In genomic region chr10:3597760-3598159, GRCm38 (mm10) we compare ENCODE assay signal across 26 mouse cellular contexts. TPM values are rescaled to one million over a fixed set of nuclear protein-coding genes. Genes with fewer than 3 reads are reported as not detected.
A peak's percentile ranks its signal among the peaks of the same experiment; 100 is the strongest.
DNase-seq lines count a peak whose midpoint lies in the region; ATAC-seq and TF ChIP-seq lines count a peak whose summit lies in the region.
"Had no signal": no experiment of that assay in that cellular context is flagged by ENCODE, and none has a peak within 500 bp of the region (broad histone marks: within the 10 kb centered on the region; RNA-seq: fewer than 3 reads in every experiment).

No protein-coding gene starts in this region.

- no peak for TF ChIP-seq POLR2A in heart, adult 2 months (IDR thresholded peaks at IDR 0.05; ENCODE audit: insufficient read depth, low read depth, low read length)

- no peak overlapping the region for H3K4me2 ChIP-seq in embryonic facial prominence, embryonic 14.5 days (ENCODE audit: low read depth, low read length)
- H3K4me2 ChIP-seq: embryonic facial prominence, embryonic 13.5 days; forebrain, embryonic 13.5 days; forebrain, embryonic 15.5 days had no signal

- 84% methylated on average over 3 of the region's 3 CpGs for WGBS in embryonic facial prominence, embryonic 14.5 days
- 91% methylated on average over 3 of the region's 3 CpGs for WGBS in embryonic facial prominence, embryonic 10.5 days
- WGBS in heart, adult 2 months, result 68% methylated on average over 3 of the region's 3 CpGs

- no peak for ATAC-seq in embryonic facial prominence, embryonic 14.5 days (ENCODE audit: low read depth)
- ATAC-seq: activated CD4-positive, CD25-positive, alpha-beta regulatory T cell, adult 4 months; CD4-positive, CD25-positive, alpha-beta regulatory T cell, adult 4 months; forebrain, embryonic 13.5 days; forebrain, embryonic 15.5 days; forebrain, postnatal 0 days; Patski had no signal

- TF ChIP-seq EP300 in heart, adult 2 months (IDR thresholded peaks at IDR 0.05; ENCODE audit: insufficient read depth, low read depth, low read length), result no peak

- no peak overlapping the region for H3K9ac ChIP-seq in embryonic facial prominence, embryonic 14.5 days (ENCODE audit: low read depth, low read length)
- no peak overlapping the region for H3K9ac ChIP-seq in heart, adult 2 months (ENCODE audit: low read depth, low read length)
- H3K9ac ChIP-seq: embryonic facial prominence, embryonic 13.5 days; forebrain, embryonic 13.5 days; forebrain, embryonic 15.5 days; forebrain, postnatal 0 days had no signal

- H3K36me3 ChIP-seq in embryonic facial prominence, embryonic 14.5 days (ENCODE audit: control insufficient read depth, insufficient read depth, low read length), result no peaks in the 10 kb centered on the region
- H3K36me3 ChIP-seq in embryonic facial prominence, embryonic 10.5 days (replicated peaks), result no peaks in the 10 kb centered on the region
- no peaks in the 10 kb centered on the region for H3K36me3 ChIP-seq in heart, adult 2 months (ENCODE audit: control insufficient read depth, insufficient read depth, low read length)
- H3K36me3 ChIP-seq: embryonic facial prominence, embryonic 13.5 days; forebrain, embryonic 15.5 days; G1E had no signal

- DNase-seq in embryonic facial prominence, embryonic 14.5 days (ENCODE audit: low spot score), result peak; percentile 14
- no peak for DNase-seq in embryonic facial prominence, embryonic 10.5 days (ENCODE audit: low spot score)
- DNase-seq in heart, adult 9 months (ENCODE audit: low spot score in 2 of 2), result peak; percentile 24 to 25
- no peak for DNase-seq in heart, postnatal 36 days
- DNase-seq in heart, postnatal 4 days, result peak; percentile 17
- DNase-seq in heart, adult 2 months, result no peak
- DNase-seq: adrenal gland, adult 8-10 months; adrenal gland, postnatal 14 days; adrenal gland, postnatal 36 days; B cell, adult 2 months; cerebellum, adult 11-12 months; cerebellum, adult 2 months; cerebellum, adult 9-10 months; cerebellum, postnatal 10 days; cerebellum, postnatal 25 days; forebrain, postnatal 0 days had no signal

- H3K27me3 ChIP-seq in embryonic facial prominence, embryonic 14.5 days (replicated peaks; ENCODE audit: control insufficient read depth, insufficient read depth, low read length), result no peaks in the 10 kb centered on the region
- no peaks in the 10 kb centered on the region for H3K27me3 ChIP-seq in embryonic facial prominence, embryonic 10.5 days (replicated peaks; ENCODE audit: low read depth, poor library complexity, severe bottlenecking)
- no peaks in the 10 kb centered on the region for H3K27me3 ChIP-seq in heart, adult 2 months (ENCODE audit: control insufficient read depth, insufficient read depth, low read length)
- H3K27me3 ChIP-seq: CH12.LX; embryonic facial prominence, embryonic 13.5 days; forebrain, embryonic 13.5 days; forebrain, embryonic 15.5 days; Patski had no signal

- H3K4me1 ChIP-seq in embryonic facial prominence, embryonic 14.5 days (ENCODE audit: control insufficient read depth, insufficient read depth, low read length), result no peaks in the 10 kb centered on the region
- H3K4me1 ChIP-seq in embryonic facial prominence, embryonic 10.5 days, result 0 out of 2 replicates have a peak, but pooled peaks cover 2% of the 10 kb centered on the region
- H3K4me1 ChIP-seq in heart, adult 2 months (ENCODE audit: control insufficient read depth, insufficient read depth, low read length), result peaks cover 3% of the 10 kb centered on the region; the same call in 1 of the 2 replicates
- H3K4me1 ChIP-seq: forebrain, embryonic 13.5 days; forebrain, embryonic 15.5 days had no signal

- no peak for TF ChIP-seq CTCF in heart, adult 2 months (IDR thresholded peaks at IDR 0.05)

- intact Hi-C loops in heart, postnatal 36 days (cut with DNase I), result no loop called here
- intact Hi-C loops in heart, adult 2 months (cut with DNase I), result no loop called here

- H3K9me3 ChIP-seq in embryonic facial prominence, embryonic 14.5 days (ENCODE audit: control insufficient read depth, low read length), result no peaks in the 10 kb centered on the region
- 0 out of 2 replicates have a peak, but pooled peaks cover 5% of the 10 kb centered on the region for H3K9me3 ChIP-seq in embryonic facial prominence, embryonic 10.5 days
- H3K9me3 ChIP-seq: embryonic facial prominence, embryonic 13.5 days; forebrain, embryonic 13.5 days; forebrain, embryonic 15.5 days; G1E had no signal

- H3K27ac ChIP-seq in embryonic facial prominence, embryonic 14.5 days (replicated peaks; ENCODE audit: low read depth, low read length), result no peak overlapping the region
- H3K27ac ChIP-seq in embryonic facial prominence, embryonic 10.5 days (replicated peaks), result no peak overlapping the region
- H3K27ac ChIP-seq in heart, adult 2 months, result no peak overlapping the region
- H3K27ac ChIP-seq: embryonic facial prominence, embryonic 13.5 days; forebrain, embryonic 13.5 days; forebrain, embryonic 15.5 days had no signal

- no peak overlapping the region for H3K4me3 ChIP-seq in embryonic facial prominence, embryonic 14.5 days (ENCODE audit: low read depth, low read length)
- H3K4me3 ChIP-seq in embryonic facial prominence, embryonic 10.5 days, result no peak overlapping the region
- no peak overlapping the region for H3K4me3 ChIP-seq in heart, adult 2 months
- H3K4me3 ChIP-seq: embryonic facial prominence, embryonic 13.5 days; forebrain, embryonic 13.5 days; forebrain, embryonic 15.5 days had no signal

- H3K79me2 ChIP-seq in heart, adult 2 months (replicated peaks; ENCODE audit: control insufficient read depth, insufficient read depth, low read length), result no peaks in the 10 kb centered on the region

RNA-seq across cellular contexts. Expression of gene Iyd, which starts 57.7 kb away (rescaled TPM):
- 2.1 and 2.4 TPM in 2 replicates for polyA plus RNA-seq in embryonic facial prominence, embryonic 14.5 days (2014; fragmentation: Nextera tagmentation; extraction: Ambion mirVana)
- polyA plus RNA-seq in embryonic facial prominence, embryonic 10.5 days (2016; fragmentation: Nextera tagmentation; extraction: Ambion mirVana), result not detected in 2 replicates
- total RNA-seq in heart, postnatal 36 days (2021), result not detected
- total RNA-seq in heart, postnatal 4 days (2021), result under 1 TPM; 0.29 to 0.38 TPM
- not detected for total RNA-seq in heart, adult 2 months (2021)
- polyA plus RNA-seq in heart, adult 2 months (2012; rRNA removed), result 0.26 TPM in 1 of 2 replicates, not detected in the other
- total RNA-seq: adrenal gland, postnatal 36 days; CH12.LX had no signal
- polyA plus RNA-seq: activated CD4-positive, CD25-positive, alpha-beta regulatory T cell, adult 4 months; CD4-positive, CD25-positive, alpha-beta regulatory T cell, adult 4 months; embryonic facial prominence, embryonic 11.5 days; forebrain, embryonic 11.5 days; G1E; Patski had no signal

Comparison
In these comparisons a context has a peak if more than half of its experiments do, and no peak if none do; other contexts are left out.
1. DNase-seq: peak in embryonic facial prominence, embryonic 14.5 days (single experiment), heart, adult 9 months (2 of 2) and heart, postnatal 4 days (single experiment); none in embryonic facial prominence, embryonic 10.5 days (single experiment), heart, postnatal 36 days (0 of 2) and heart, adult 2 months (0 of 2).